Mouse (Mus musculus): ENCODE data around the gene Capn12. TPM values are rescaled to one million over a fixed set of nuclear protein-coding genes. Genes with fewer than 3 reads are reported as not detected.

The Capn12 gene
- total RNA-seq, 2 experiments from 2014 or later: 0.26 to 0.47 TPM

GRCm38 (mm10) chr7:28917503-28918426, 36.5 kb downstream of the Capn12 start:
- peak; percentile 67 to 72 for DNase-seq
- intact Hi-C loops (cut with DNase I): no loop called here

- intact Hi-C loops (cut with DNase I): no loop called here
- no peak for DNase-seq
These were observed 37.3 kb downstream of the Capn12 start for GRCm38 (mm10) chr7:28918540-28918939.

- intact Hi-C loops (cut with DNase I): loop anchor here (5.0 kb wide), 1 partner anchor 117 kb away; no protein-coding TSS in a partner anchor
- peak; percentile 90 to 92 for DNase-seq
These were observed 38.6 kb downstream of the Capn12 start for GRCm38 (mm10) chr7:28919815-28920214.

GRCm38 (mm10) chr7:28921178-28921577, 40.0 kb downstream of the Capn12 start:
- no peak for DNase-seq
- intact Hi-C loops (cut with DNase I): loop anchor here (5.0 kb wide), 1 partner anchor 116 kb away; no protein-coding TSS in a partner anchor

GRCm38 (mm10) chr7:28921722-28922465, 40.7 kb downstream of the Capn12 start:
- intact Hi-C loops (cut with DNase I): loop anchor here (5.0 kb wide), 1 partner anchor 115 kb away; no protein-coding TSS in a partner anchor
- no peak for DNase-seq

GRCm38 (mm10) chr7:28922606-28923005, 41.4 kb downstream of the Capn12 start:
- intact Hi-C loops (cut with DNase I): loop anchor here (5.0 kb wide), 1 partner anchor 115 kb away; no protein-coding TSS in a partner anchor

GRCm38 (mm10) chr7:28923865-28924291, 42.7 kb downstream of the Capn12 start:
- intact Hi-C loops (cut with DNase I): loop anchor here (5.0 kb wide), 1 partner anchor 113 kb away; no protein-coding TSS in a partner anchor
- DNase-seq: peak; percentile 60 to 65

More at GRCm38 (mm10) chr7:28922606-28923005, 41.4 kb downstream of the Capn12 start:
- no peak for DNase-seq

GRCm38 (mm10) chr7:28924802-28925201, 43.6 kb downstream of the Capn12 start:
- intact Hi-C loops (cut with DNase I): loop anchor here (5.0 kb wide), 1 partner anchor 112 kb away; no protein-coding TSS in a partner anchor
- DNase-seq: peak in 1 of 2 experiments; percentile 40

GRCm38 (mm10) chr7:28925317-28925716, 44.1 kb downstream of the Capn12 start:
- intact Hi-C loops (cut with DNase I): no loop called here
- peak; percentile 86 to 89 for DNase-seq

GRCm38 (mm10) chr7:28926172-28926571, 45.0 kb downstream of the Capn12 start:
- intact Hi-C loops (cut with DNase I): no loop called here
- no peak for DNase-seq

- DNase-seq: no peak
- intact Hi-C loops (cut with DNase I): no loop called here
These were observed 48.2 kb downstream of the Capn12 start for GRCm38 (mm10) chr7:28929381-28929780.

GRCm38 (mm10) chr7:28930320-28931031, 49.3 kb downstream of the Capn12 start:
- intact Hi-C loops (cut with DNase I): no loop called here

GRCm38 (mm10) chr7:28931032-28931694, 49.9 kb downstream of the Capn12 start:
- no peak for DNase-seq
- intact Hi-C loops (cut with DNase I): no loop called here

More at GRCm38 (mm10) chr7:28930320-28931031, 49.3 kb downstream of the Capn12 start:
- DNase-seq: no peak

- intact Hi-C loops (cut with DNase I): no loop called here
- no peak for DNase-seq
These were observed 50.4 kb downstream of the Capn12 start for GRCm38 (mm10) chr7:28931695-28932039.

GRCm38 (mm10) chr7:28932421-28933041, 51.3 kb downstream of the Capn12 start:
- intact Hi-C loops (cut with DNase I): no loop called here
- DNase-seq: no peak

GRCm38 (mm10) chr7:28933825-28934224, 52.6 kb downstream of the Capn12 start:
- intact Hi-C loops (cut with DNase I): no loop called here
- no peak for DNase-seq

GRCm38 (mm10) chr7:28936787-28937186, 55.6 kb downstream of the Capn12 start:
- DNase-seq: no peak
- intact Hi-C loops (cut with DNase I): loop anchor here (5.0 kb wide), 1 partner anchor 36 kb away; no protein-coding TSS in a partner anchor

GRCm38 (mm10) chr7:28938654-28939053, 57.4 kb downstream of the Capn12 start:
- intact Hi-C loops (cut with DNase I): loop anchor here (5.0 kb wide), 1 partner anchor 34 kb away; no protein-coding TSS in a partner anchor
- no peak for DNase-seq
